Mouse (Mus musculus): Measurements from ENCODE around the gene 3110082I17Rik. TPM values are rescaled to one million over a fixed set of nuclear protein-coding genes. Genes with fewer than 3 reads are reported as not detected.

Gene 3110082I17Rik
- 10 to 100 TPM; 17.1 to 18.1 TPM for total RNA-seq (2021)
- long read RNA-seq, experiment 1, transcript 3110082I17Rik-201 (5 exons, 1,429 nt) = major isoform, 11 of 19 reads
- long read RNA-seq, experiment 1, partial matches to known transcripts = 2 of 19 reads
- long read RNA-seq, experiment 1, other reads (novel, unspliced or antisense) = 4 of 19 reads
- long read RNA-seq, experiment 2, transcript 3110082I17Rik-201 (5 exons, 1,429 nt) = major isoform, 18 of 27 reads
- long read RNA-seq, experiment 2, partial matches to known transcripts = 1 of 27 reads
- long read RNA-seq, experiment 2, other reads (novel, unspliced or antisense) = 8 of 27 reads

DNA sequence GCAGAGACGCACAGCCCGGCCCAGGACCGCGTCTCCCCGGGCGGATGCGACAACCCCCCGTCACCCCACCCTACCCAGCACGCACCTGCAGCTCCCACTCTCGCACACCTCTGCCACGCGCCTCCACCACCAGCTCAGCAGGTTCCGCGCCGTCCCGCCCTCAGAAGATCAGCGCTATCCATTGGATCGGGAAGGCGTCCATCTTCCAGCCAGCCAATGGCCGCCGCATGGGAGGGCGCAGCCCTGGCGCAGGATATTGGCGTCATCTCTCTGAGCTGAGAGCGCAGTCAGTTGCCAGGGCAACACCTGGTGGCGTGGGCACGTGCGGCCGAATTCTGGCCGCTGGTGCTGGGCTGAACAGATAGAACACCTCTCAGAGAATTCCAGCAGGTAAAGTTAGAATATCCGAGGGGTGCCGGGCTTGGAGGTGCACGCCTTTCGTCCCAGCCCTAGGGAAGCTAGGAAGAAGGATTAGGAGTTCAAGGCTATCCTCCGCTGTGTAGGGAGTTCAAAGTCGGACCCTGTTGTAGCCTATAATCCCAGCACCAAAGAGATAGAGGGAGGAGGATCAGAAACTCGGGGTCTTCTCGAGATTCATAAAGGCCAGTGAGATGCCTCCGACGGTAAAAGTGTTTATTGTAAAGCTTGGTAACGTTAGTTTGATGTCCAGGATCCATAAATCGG lies at the start of gene 3110082I17Rik:
Gene 3110082I17Rik, minus strand, starts transcription at position 144 of the 684 bp plus-strand sequence.
- TF ChIP-seq CTCF (conservative IDR thresholded peaks at IDR 0.05) = no peak
- peak; percentile 97 to 99 for DNase-seq (ENCODE audit: low spot score in 2 of 2)
- Histone ChIP-seq H3K4me3 (peak within 1 kb of the TSS; percentile 77), H3K27ac (peak within 1 kb of the TSS; percentile 85)

- Histone ChIP-seq H3K27ac (no peak overlapping the region), H3K4me3 (no peak overlapping the region)
- TF ChIP-seq CTCF (conservative IDR thresholded peaks at IDR 0.05) = no peak
- DNase-seq (ENCODE audit: low spot score in 2 of 2) = no peak
Measured at GRCm38 (mm10) chr5:139506207-139506606, 45.9 kb upstream of the 3110082I17Rik start.

GRCm38 (mm10) chr5:139505073-139505606 lies 44.8 kb upstream of the 3110082I17Rik start:
- peak; percentile 78 to 82 for DNase-seq (ENCODE audit: low spot score in 2 of 2)
- 0 out of 2 replicates have a peak overlapping the region, but pooled peaks have one; percentile 15 for H3K27ac ChIP-seq
- no peak overlapping the region for H3K4me3 ChIP-seq
- TF ChIP-seq CTCF (conservative IDR thresholded peaks at IDR 0.05) = peak; percentile 86

- no peak for TF ChIP-seq CTCF (conservative IDR thresholded peaks at IDR 0.05)
- H3K27ac ChIP-seq = peak overlapping the region; percentile 75
- no peak overlapping the region for H3K4me3 ChIP-seq
- DNase-seq (ENCODE audit: low spot score in 2 of 2) = peak; percentile 45 to 54
Measured at GRCm38 (mm10) chr5:139502281-139502680, 42.0 kb upstream of the 3110082I17Rik start.

- TF ChIP-seq CTCF (conservative IDR thresholded peaks at IDR 0.05) = no peak
- Histone ChIP-seq H3K4me3 (no peak overlapping the region), H3K27ac (no peak overlapping the region)
- DNase-seq (ENCODE audit: low spot score in 2 of 2) = no peak
Measured at GRCm38 (mm10) chr5:139498791-139499190, 38.5 kb upstream of the 3110082I17Rik start.

DNA sequence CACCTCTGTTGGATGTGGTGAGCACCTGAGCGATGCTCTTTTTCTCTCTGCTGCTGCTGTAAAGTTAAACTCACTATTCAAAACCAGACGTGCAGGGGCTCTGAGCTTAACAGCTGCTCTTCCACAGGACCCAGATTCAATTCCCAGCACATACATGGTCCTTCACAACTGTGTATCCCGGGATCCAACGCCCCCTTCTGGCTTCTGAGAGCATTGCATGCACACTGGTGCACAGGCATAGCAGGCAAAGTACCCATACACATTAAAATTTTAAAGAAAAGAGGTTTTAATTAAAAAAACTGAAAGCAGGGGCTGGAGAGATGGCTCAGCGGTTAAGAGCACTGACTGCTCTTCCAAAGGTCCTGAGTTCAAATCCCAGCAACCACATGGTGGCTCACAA lies 36.6 kb upstream of the 3110082I17Rik start:
- peak; percentile 43 for TF ChIP-seq CTCF (conservative IDR thresholded peaks at IDR 0.05)
- H3K4me3 ChIP-seq = no peak overlapping the region
- no peak for DNase-seq (ENCODE audit: low spot score in 2 of 2)
- no peak overlapping the region for H3K27ac ChIP-seq

- peak; percentile 64 to 75 for DNase-seq (ENCODE audit: low spot score in 2 of 2)
- no peak for TF ChIP-seq CTCF (conservative IDR thresholded peaks at IDR 0.05)
- H3K27ac ChIP-seq = peak overlapping the region; percentile 61; the same call in 1 of the 2 replicates
- no peak overlapping the region for H3K4me3 ChIP-seq
Measured at GRCm38 (mm10) chr5:139495019-139495669, 34.8 kb upstream of the 3110082I17Rik start.

DNA sequence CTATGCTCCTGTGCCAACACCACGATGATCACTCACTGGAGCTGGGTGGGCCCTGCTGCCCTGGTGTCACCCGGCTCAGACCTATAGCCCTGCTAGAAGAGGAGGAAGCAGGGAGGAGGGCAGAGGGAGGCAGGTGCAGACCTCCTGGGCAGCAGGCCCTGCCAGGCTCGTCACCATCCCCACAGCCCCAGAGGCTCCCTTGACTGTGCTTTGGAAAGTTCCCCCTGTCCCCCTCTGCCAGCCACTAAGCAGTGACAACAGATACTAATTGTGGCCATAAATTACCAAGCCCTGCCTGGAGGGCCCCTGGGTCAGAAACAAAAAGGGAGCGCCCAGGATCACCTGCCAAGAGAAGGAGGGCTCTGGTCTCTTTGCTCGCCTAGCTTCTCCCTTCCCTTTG lies 33.4 kb upstream of the 3110082I17Rik start:
- DNase-seq (ENCODE audit: low spot score in 2 of 2) = no peak
- TF ChIP-seq CTCF (conservative IDR thresholded peaks at IDR 0.05) = no peak
- H3K4me3 ChIP-seq = no peak overlapping the region
- no peak overlapping the region for H3K27ac ChIP-seq

DNA sequence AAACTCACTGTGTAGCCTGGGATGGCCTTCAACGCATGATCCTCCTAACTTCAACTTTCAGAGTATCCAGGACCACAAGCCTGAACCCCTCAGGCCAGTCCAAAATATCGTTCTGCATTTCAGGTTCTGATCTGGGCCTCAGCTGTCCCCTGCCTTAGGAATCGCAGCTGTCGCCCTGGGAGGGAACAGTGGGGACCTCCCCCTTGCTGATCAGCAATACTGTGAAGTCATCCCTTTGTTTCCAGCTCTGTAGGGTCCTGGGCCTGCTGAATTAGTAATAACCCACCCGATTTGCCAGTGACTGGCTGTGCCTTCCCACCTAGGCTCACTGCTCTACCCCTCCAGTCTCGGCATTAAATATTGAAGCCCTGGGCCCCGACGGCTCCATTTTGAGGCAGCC lies 31.0 kb upstream of the 3110082I17Rik start:
- no peak for DNase-seq (ENCODE audit: low spot score in 2 of 2)
- Histone ChIP-seq H3K27ac (peak overlapping the region; percentile 86), H3K4me3 (no peak overlapping the region)
- TF ChIP-seq CTCF (conservative IDR thresholded peaks at IDR 0.05) = no peak

- TF ChIP-seq CTCF (conservative IDR thresholded peaks at IDR 0.05) = no peak
- no peak overlapping the region for H3K27ac ChIP-seq
- no peak for DNase-seq (ENCODE audit: low spot score in 2 of 2)
- no peak overlapping the region for H3K4me3 ChIP-seq
Measured at GRCm38 (mm10) chr5:139490131-139490530, 29.8 kb upstream of the 3110082I17Rik start.

DNA sequence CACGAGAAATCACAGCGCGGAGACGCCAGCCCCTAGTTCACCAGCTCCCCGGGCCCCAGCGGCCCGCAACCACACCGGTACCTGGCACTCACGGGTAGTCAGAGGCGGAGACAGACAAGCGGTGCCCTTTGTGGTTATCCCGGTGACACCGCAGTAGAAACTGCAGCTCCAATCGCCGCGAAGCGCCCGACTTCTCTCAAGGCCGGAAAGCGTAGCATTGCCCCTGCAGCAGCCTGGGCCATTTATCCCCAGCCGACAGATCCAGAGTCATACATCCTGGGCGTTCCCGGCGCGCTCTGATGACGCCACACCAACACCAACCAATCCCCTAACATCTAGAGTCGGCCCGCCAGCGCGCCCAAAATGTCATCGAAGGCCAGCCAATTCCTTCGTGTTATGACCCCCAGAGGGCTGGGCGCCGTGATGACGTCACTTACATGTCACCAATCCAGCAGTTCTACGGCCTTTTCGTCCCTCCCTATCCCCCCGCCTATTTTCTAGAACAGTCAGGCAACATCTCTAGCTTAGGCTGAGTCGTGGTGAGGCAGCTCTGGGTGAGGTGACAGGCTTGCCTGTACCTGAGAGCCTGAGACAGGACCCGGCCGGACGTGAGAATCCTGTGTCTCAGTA lies 24.0 kb upstream of the 3110082I17Rik start, which contains the start of gene Zfand2a:
Gene Zfand2a, minus strand, starts transcription at position 365 of the 630 bp plus-strand sequence.
- Histone ChIP-seq H3K4me3 (peak within 1 kb of the TSS; percentile 94), H3K27ac (peak within 1 kb of the TSS; percentile 93)
- peak; percentile 100 for DNase-seq (ENCODE audit: low spot score in 2 of 2)
- 0 out of 2 replicates have a peak, but pooled peaks have one; percentile 3 for TF ChIP-seq CTCF (conservative IDR thresholded peaks at IDR 0.05)

DNA sequence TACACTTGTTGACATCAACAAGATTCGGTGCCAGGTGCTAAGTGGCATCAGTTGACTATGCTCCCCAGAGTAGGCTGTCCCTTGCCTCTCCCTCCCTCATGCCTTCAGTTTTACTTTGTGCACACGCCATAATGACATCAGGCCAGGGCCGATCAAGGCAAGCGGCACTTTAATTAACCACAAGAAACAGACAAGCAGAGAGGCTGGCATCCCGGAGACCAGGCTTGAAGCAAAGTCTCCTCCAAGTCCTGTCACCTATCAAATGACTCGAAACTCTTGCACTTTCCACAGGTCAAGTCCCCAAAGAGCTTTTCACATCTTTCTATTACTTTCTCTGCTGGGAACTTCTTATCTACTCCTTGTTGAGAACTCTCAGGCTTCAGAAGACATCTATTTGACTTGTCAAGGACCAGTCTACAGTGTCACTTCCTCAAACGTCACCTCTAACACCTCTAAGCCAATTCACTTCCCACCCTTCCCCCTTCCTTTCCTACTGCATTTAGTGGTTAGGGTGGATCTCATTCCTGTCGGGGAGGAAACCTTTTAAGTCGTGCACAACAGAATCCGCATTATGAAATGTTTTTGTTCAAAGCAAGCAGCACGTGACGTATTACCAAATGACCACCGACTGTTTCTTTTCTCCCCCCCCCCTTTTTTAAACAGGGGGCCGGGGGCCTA lies 23.0 kb upstream of the 3110082I17Rik start:
- Histone ChIP-seq H3K4me3 (peak overlapping the region; percentile 94), H3K27ac (peak overlapping the region; percentile 93; the same call in 1 of the 2 replicates)
- TF ChIP-seq CTCF (conservative IDR thresholded peaks at IDR 0.05) = no peak
- DNase-seq (ENCODE audit: low spot score in 2 of 2) = no peak
